Mouse (Mus musculus) thymus, postnatal 10 days (tissue): ENCODE measurements around the gene Gm43517.

Source experiments
- DNase-seq, 2 experiments: peaks; one replicate each; pipeline ENCODE4 v3.0.0; 2021; ENCODE audit warnings: low spot score in 2 of 2

Gene Gm43517

DNA sequence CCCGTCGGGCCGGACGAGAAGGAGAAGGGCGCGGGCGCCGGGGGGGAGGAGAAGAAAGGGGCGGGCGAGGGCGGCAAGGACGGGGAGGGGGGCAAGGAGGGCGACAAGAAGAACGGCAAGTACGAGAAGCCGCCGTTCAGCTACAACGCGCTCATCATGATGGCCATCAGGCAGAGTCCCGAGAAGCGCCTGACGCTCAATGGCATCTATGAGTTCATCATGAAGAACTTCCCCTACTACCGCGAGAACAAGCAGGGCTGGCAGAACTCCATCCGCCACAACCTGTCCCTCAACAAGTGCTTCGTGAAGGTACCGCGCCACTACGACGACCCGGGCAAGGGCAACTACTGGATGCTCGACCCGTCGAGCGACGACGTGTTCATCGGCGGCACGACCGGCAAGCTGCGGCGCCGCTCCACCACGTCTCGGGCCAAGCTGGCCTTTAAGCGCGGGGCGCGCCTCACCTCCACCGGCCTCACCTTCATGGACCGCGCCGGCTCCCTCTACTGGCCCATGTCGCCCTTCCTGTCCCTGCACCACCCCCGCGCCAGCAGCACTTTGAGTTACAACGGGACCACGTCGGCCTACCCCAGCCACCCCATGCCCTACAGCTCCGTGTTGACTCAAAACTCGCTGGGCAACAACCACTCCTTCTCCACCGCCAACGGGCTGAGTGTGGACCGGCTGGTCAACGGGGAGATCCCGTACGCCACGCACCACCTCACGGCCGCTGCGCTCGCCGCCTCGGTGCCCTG lies at the start of gene Gm43517:
TSS of gene Gm43517 (plus strand) at position 299 of the 755 bp plus-strand sequence.
- DNase-seq = no peak

- no peak for DNase-seq
Measured at GRCm38 (mm10) chr12:49349697-49350096, 35.3 kb upstream of the Gm43517 start.

- no peak for DNase-seq
Measured at GRCm38 (mm10) chr12:49368931-49369330, 16.0 kb upstream of the Gm43517 start.

- DNase-seq = no peak
Measured at GRCm38 (mm10) chr12:49372170-49372569, 12.8 kb upstream of the Gm43517 start.

GRCm38 (mm10) chr12:49373176-49373575 lies 11.8 kb upstream of the Gm43517 start:
- no peak for DNase-seq

DNA sequence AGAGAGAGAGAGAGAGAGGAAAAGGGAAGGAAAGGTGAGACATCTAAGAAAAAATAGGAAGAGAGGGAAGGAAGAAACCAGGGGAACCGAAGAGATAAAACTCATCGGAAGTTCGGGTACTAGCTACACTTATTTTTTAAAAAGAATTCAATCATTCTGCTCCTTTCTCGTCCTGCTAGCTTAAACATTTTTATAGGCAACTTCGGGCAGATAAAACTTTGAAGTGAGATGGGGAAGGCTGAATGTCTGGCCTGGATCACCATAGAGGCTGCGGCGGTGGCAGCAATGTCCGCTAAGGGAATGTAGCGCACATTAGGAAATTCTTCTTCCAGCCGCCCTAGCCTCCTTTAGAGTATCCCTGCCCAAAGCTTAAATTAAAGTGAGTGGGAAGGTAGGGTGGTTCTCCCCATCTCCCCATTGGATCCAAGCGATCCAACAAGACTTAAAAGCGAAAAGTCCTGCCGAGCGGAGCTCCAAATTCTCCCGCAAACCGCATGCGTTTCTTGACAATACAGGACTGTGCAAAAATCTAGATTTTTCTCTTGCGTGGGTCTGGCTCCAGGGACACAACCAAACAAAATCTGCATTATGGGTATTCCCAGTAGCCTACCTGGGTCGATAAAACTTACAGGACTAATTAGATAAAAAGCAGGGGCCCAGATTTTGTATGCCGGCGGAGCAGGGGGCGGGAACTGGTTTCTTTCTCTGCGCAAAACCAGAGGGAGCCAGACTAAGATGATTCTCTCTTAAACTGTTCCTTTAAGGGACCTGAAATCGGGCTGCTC lies 11.0 kb upstream of the Gm43517 start:
- DNase-seq = no peak

- DNase-seq = no peak
Measured at GRCm38 (mm10) chr12:49374606-49374995, 10.4 kb upstream of the Gm43517 start.

DNA sequence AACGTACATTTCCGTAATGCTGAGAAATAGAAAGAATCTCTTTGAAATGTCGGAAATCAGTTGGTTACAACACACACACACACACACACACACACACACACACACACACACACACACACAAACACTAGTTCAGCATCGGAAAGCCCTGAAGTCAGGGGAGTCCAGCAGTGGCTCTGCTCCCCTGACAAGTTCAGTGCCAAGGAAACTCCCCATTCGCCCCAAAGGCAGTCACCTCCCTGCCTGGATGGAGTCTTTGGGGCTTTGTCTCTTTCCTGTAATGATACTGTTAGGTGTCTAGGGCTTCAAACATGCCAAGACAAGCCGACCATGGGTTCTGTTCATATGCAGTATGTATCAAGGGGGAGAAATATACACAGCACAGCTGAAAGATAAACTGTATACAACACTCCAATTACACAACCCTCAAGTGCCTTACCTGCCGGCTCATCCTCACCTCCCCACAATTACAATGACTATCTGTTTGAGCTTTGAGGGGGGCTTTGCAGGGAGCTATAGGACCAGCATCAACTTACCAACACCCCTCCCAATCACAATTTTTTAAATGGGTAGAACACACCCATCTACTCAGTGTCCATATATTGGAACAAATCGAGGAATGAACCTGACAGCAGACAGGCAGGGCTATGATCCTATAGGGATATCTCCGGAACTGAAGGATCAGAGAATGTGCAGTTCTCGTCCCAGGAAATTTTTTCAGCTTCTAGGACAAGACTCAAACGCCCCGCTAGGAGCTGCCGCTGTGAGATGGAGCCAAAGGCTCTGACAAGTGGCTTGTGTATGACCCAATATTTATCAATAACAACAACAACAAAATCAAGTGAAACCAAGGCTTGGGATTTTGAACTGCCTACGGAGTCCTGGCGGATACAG lies 9.3 kb upstream of the Gm43517 start:
- DNase-seq = no peak

DNA sequence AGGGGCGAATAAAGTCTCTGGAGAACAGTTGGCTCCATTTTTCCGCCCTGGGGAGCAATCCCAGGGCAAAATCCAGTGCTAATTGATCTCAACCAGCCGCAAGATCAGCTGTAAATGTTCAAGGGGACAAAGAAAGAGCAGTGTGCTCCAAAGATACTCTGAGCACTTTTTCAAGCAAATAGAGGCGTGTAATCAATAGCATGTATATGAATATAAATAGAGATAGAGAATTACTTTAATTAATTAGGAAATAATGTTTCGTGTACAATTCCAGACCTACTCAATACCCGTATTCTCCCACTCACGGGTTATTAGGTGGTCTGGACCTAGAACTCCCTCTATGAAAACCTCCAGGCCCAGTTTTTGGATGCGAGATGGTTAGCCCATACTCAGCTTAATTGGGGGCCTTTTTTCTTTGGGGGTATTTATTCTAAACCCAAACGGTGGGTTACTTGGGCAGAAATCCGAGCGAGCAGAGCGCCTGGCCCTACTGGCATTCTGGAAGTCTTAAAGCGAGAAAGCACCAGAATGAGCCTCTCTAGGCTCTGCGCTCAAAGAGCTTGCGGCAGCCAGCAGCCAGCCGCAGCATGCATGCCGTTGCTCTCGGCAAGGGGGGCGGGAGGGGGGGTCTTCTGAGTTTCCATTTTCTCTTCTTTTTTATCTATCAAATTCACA lies 8.5 kb upstream of the Gm43517 start:
- no peak for DNase-seq

DNA sequence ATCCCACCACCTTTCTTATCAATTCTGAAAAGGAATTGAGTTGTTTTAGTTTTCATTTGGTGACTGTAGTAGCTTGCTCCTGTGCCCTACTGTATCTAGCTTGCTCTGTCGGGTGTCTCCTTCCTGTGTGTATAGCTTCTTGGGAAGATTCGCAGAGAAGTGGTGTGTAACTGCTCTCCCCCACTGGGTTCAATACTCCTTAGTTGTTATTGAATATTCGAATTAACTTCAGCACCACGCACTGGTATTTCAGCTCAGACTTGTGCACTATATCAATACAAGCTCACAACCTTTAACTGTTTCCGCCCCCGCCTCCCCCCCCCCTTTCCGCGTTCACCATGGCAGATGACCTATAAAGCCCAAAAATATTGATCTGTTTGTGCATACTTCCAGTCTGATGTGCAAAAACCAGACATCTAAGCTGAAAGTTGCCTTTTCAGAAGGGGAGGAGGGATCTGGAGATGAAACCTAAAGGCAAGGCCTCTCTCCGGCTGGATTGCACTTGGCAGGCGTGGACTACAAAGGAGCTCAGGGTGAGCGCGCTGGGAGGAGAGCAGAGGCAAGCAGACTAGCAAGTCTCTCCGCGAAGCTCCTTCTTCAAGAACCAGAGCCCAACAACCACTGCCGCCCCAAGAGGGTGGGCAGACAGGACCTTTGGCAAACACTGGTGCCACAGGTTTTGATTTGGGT lies 7.5 kb upstream of the Gm43517 start:
- DNase-seq = no peak

GRCm38 (mm10) chr12:49378920-49379319 lies 6.1 kb upstream of the Gm43517 start:
- DNase-seq = no peak

DNA sequence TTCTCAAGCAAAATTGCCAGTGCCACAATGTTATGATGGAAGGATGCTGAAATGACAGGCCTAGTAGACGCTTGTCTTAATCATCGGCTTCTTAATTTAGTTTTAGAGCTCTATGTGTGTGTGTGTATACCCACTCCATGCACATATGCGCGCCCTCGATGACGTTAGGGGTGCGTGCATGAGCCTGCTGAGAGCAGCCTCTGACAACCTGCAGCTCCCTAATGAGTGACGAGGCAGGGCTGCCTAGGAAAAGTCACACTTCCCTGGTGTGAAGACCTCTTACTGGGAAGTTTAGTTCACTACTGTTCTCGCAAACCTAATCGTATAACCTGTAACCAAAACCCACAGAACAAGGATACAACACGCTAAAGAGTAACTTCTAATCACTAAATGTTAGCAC lies 5.5 kb upstream of the Gm43517 start:
- no peak for DNase-seq

- DNase-seq = no peak
Measured at GRCm38 (mm10) chr12:49380442-49380841, 4.5 kb upstream of the Gm43517 start.

GRCm38 (mm10) chr12:49381031-49381525 lies 3.9 kb upstream of the Gm43517 start:
- no peak for DNase-seq

- DNase-seq = no peak
Measured at GRCm38 (mm10) chr12:49381721-49382365, 3.1 kb upstream of the Gm43517 start.

GRCm38 (mm10) chr12:49382565-49383520 lies 2.1 kb upstream of the Gm43517 start, which contains the start of gene Foxg1:
Gene Foxg1, plus strand, starts transcription at chr12:49382660.
- DNase-seq = no peak

DNA sequence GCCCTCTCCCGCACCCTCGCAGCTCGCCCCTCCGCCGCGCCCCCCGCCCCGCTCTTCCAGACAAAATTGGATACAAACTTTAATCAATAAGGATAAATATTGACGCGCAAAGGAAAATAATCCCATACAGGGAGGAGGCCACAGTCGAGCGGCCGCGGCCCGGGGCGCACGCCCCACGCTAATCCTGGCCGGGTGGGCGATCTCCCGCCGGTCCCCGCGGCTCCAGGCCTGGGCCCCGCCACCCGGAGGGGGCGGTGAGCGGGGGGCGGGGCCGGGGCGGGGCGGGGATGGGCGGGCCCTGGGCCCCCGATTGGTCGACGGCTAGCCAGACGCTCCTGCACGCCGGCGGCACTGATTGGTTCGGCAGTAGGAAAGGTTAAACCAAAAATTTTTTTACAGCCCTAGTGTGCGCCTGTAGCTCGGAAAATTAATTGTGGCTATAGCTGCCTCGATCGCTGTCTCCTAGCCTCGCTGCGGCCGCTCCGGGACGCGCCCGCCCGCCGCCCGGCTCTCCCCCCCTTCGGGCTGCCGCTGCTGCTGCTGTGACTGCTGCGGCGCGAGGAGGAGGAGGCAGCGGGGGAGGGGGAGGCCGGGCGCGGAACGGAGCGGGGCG lies 1.3 kb upstream of the Gm43517 start:
- DNase-seq = no peak

- no peak for DNase-seq
Measured at GRCm38 (mm10) chr12:49384295-49384875, 589 bp upstream of the Gm43517 start.
